Mouse (Mus musculus): ENCODE data around the gene Cdc42bpg.

Cdc42bpg gene

DNA sequence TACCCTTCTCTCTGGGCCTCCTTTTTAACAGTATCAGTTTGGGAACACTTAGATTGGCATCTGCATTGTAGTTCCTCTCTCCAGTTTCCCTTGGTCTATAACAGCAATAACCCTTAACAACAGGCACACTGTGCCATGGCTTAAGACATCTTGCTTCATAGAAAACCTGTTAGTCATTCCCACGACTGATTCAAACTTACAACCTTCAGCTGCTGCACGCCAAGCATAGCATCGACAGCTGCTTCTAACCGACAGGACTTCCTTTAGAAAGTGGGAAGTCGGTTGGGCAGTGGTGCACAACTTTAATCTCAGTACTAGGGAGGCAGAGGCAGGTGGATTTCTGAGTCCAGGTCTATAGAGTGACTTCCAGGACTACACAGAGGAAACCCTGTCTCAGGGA is 24.9 kb downstream of the Cdc42bpg start:
- DNase-seq (ENCODE audit: low read depth, low spot score), result no peak

DNA sequence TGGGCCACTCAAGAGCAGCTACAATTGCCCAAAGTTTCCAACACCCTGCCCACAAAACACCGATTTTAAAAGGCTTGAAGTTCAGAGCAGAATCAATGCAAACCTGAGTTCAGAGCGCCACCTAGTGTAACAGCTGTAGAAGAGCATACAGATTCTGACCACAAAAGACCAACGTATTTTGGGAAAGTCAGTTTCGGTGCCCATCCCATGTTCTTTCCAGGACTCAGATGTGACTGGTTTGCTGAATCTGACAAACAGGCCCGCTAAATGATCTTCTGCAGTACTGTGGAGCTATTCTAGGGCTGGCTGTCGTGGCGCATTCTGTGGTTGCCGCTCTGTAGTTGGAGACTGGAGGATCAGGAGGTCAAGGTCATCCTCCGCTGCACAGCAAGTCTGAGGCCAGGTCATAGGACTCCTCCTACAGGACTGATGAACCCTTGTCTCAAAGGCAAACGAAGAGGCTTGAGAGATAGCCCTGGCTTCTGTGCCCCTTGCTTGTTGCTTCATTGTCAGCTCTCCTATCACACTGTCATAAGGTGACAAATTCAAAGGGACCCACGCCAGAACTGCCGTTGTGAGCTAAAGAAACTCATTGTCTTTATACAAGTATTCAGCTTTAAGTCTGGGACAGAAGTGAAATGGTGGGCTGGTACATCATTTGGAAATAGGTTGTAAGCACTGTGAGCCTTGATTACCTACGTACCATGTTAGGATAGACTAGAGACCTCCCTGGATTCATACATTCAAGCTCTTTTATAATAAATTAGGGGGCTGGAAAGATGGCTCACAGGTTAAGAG is 25.7 kb downstream of the Cdc42bpg start:
- peak; percentile 79 for DNase-seq (ENCODE audit: low read depth, low spot score)

DNA sequence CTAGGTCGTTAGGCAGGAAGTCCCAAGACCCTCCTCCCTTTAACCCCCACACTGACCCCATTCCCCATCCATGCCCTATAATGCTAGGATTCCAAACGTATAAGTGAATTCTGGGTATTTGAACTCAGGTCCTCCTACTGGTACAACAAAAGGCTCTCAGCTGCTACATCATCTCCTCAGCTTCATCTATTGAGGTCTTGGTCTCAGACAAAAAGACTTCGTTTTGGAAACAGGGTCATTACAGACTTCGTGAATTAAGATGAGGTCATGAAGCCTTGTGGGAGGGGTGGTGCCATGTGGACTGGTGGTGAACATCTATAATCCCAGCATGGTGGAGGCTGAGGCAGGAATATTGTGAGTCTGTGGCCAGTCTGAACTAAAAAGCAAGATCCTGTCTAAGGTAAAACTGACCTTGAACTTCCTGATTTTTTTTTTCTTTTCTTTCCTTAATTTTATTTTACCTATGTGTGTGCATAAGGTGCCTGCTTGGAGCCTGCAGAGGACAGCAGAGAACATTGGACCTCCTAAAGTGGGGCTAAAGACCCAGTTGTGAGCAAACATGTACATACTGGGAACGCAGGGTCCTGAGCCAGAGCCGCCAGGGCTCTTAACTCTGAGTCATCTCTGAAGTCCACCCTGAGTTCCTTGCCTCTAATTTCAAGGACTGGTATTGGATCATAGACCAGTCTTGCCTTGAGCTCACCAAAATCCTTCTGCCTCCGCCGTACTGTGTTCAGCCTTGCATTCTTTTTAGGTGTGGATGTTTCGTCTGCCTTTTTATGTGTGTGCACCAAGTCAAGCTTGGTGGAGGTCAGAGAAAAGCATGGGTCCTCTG is 27.7 kb downstream of the Cdc42bpg start:
- no peak for DNase-seq (ENCODE audit: low read depth, low spot score)

GRCm38 (mm10) chr19:6334673-6335457 is 28.6 kb downstream of the Cdc42bpg start, which contains the start of gene Men1:
Gene Men1, plus strand, starts transcription at chr19:6334979.
- DNase-seq (ENCODE audit: low read depth, low spot score), result peak; percentile 96

GRCm38 (mm10) chr19:6335458-6335827 is 29.2 kb downstream of the Cdc42bpg start:
- peak; percentile 45 for DNase-seq (ENCODE audit: low read depth, low spot score)

- no peak for DNase-seq (ENCODE audit: low read depth, low spot score)
These were observed 30.7 kb downstream of the Cdc42bpg start for GRCm38 (mm10) chr19:6336920-6337319.

DNA sequence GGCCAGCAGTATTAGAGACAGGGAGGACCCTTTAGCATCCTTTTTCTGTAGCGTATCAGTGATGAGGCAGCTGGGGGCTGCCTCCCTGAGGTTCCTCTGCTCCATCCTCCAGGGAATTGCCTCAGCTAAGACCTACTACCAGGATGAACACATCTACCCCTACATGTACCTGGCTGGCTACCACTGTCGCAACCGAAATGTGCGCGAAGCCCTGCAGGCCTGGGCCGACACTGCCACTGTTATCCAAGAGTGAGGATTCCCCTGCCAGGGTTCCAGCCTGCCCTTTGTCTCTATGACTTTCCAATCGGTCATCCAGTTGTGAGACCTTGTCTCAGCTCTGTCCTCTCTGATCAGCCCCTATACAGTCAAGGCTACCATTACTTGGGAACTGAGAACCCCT is 31.9 kb downstream of the Cdc42bpg start:
- DNase-seq (ENCODE audit: low read depth, low spot score), result no peak

- DNase-seq (ENCODE audit: low read depth, low spot score), result no peak
These were observed 32.5 kb downstream of the Cdc42bpg start for GRCm38 (mm10) chr19:6338716-6339115.

GRCm38 (mm10) chr19:6339191-6339590 is 32.9 kb downstream of the Cdc42bpg start:
- no peak for DNase-seq (ENCODE audit: low read depth, low spot score)

DNA sequence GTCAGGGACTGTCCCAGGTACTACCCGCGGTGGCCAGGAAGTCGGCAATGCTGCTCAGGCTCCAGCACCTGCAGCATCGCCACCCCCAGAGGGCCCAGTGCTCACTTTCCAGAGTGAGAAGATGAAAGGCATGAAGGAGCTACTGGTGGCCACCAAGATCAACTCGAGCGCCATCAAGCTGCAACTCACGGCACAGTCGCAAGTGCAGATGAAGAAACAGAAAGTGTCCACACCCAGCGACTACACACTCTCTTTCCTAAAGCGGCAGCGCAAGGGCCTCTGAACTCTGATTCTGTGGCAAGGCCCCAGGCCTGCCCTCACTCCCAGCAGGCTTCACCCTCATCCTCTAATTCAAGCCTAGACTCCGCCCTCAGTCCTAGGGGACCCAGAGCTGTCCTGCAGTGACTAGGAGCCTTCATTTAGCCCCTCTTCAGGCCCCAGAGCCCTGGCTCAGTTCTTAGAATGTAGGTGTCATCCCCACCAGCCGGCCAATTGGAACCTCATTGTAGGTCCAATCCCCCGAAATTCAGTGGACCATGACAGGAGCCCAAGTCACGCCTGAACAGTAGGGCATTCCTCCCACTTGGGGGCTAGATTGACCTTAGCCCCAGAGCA is 33.7 kb downstream of the Cdc42bpg start:
- peak; percentile 88 for DNase-seq (ENCODE audit: low read depth, low spot score)

DNA sequence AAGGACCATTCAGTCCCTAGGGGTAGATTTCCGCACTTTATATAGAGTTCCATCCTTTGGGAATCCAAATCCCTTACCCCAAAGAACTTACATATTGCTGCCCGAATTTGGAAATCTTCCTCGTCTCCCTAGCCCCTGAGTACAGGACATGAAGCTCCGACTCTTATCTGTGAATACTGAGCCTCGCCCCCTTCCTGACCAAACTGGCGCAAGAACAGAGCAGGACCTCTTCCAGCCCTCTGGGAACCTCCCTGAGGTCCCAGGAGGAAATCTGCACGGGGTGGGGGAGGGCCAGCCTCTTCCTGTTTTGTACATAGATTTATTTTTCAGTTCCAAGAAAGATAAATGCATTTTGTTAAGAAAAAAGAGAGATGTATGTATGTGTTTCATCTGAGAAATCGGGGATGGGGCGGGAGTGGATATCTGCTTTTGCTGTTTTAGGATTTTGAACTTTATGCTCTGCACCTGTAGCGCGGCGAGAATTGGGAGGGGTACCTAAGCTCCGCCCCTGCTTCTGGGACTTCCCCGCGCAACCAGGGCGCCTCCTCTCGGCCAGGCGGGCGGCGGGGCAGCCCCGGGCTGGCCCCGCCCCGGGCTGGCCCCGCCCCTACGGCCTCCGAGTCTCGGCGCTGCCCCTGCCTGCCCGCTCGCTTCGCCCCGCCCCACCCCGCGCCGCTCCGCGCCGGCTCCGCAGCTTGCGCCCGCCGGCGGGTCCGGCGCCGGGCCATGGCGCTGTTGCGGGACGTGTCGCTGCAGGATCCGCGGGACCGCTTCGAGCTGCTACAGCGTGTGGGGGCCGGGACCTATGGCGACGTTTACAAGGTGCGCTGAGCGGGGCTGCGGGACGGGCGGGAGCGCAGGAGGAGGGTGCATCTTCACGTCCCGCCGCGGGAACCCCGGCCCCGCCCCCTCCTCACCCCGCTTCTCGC is 34.5 kb downstream of the Cdc42bpg start, which contains the start of gene Map4k2:
TSS of gene Map4k2 (plus strand) at position 612 of the 929 bp plus-strand sequence.
- peak; percentile 93 for DNase-seq (ENCODE audit: low read depth, low spot score)

- DNase-seq (ENCODE audit: low read depth, low spot score), result no peak
These were observed 35.3 kb downstream of the Cdc42bpg start for GRCm38 (mm10) chr19:6341453-6342077.

DNA sequence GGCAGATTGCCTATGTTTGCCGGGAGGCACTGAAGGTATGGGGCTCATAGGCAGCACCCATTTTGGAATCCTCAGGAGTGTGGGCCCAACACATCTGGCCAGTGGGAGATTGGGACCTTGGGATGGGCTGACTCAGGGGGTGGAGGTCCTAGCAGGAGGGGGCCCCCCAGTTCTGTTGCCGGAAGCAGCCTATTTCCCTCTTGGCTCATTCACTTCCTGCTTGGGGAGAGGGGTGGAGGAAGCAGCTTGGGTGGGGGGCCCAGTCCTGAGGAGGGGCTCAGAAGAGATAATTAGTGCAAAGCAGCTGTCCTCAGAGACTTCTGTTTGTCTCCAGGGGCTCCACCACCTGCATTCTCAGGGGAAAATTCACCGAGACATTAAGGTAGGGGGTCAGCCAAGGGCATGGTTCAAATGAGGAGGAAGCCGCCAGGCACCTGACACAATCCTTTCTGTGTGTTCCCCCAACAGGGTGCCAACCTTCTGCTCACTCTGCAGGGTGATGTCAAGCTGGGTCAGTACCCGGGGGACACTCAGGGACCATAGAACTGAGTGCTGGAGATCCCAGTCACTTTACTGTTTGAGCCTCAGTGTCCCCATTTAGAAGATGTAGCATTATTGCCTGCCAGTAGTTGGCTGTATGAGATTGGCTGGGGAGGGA is 36.1 kb downstream of the Cdc42bpg start:
- DNase-seq (ENCODE audit: low read depth, low spot score), result peak; percentile 19

GRCm38 (mm10) chr19:6343066-6343925 is 37.0 kb downstream of the Cdc42bpg start:
- DNase-seq (ENCODE audit: low read depth, low spot score), result no peak

GRCm38 (mm10) chr19:6343996-6344395 is 37.7 kb downstream of the Cdc42bpg start:
- DNase-seq (ENCODE audit: low read depth, low spot score), result no peak

GRCm38 (mm10) chr19:6346023-6346422 is 39.8 kb downstream of the Cdc42bpg start:
- no peak for DNase-seq (ENCODE audit: low read depth, low spot score)

DNA sequence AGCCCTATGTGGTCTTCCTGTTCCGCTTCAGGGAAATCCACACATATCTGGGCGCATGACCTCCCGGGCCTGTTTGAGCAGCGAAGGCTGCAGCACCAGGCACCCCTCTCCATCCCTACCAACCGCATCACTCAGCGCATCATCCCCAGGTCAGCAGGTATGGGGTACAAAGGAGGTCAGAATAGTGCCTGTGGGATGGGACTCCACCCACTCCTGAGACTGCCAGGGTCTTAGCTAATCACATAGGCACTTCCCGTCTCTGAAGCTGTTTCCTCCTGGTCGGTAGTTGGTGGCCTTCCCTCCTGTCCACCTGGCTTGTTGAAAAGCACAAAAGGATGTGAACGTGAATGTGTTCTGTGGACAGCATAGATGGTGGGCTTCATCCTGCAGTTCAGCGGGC is 40.4 kb downstream of the Cdc42bpg start:
- no peak for DNase-seq (ENCODE audit: low read depth, low spot score)

DNA sequence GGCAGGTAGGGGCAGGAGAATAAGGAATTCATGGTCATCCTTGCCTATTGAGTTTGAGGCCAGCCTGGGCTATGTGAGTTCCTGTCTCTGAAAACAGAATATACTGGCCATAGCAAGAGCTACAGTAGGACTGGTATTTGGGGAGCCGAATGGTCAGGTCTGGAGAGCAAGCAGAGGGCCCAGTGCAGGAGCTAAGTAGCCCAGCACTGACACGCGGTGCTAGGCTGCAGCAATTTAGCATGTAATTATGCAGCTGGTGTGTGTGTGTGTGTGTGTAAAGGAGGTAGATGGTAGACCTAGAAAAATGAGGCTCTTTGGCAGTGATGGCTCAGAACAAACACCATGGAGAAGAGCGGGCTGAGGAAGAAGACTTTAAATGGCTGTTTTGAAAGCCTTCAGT is 41.4 kb downstream of the Cdc42bpg start:
- no peak for DNase-seq (ENCODE audit: low read depth, low spot score)

All from A20 (cell line).